Mouse (Mus musculus) left cerebral cortex, postnatal 4 days (tissue): ENCODE data around the gene Sel1l3. TPM values are rescaled to one million over a fixed set of nuclear protein-coding genes. Genes with fewer than 3 reads are reported as not detected.

ENCODE experiments used
- DNase-seq: peaks from one replicate; pipeline ENCODE4 v3.0.0-alpha.2; 2022
- intact Hi-C: fragments of 180-260 bp; cut with DNase I; formaldehyde crosslinking; loops from one replicate; pipeline ENCODE4 v1.15.1; 2025
- total RNA-seq, 2 experiments: library from RNA; stranded (reverse); gene quantifications; 2 replicates each; pipeline ENCODE4 v1.2.3; 2021

The Sel1l3 gene
- total RNA-seq, 2 experiments from 2014 or later = 51.9 to 60.8 TPM

DNA sequence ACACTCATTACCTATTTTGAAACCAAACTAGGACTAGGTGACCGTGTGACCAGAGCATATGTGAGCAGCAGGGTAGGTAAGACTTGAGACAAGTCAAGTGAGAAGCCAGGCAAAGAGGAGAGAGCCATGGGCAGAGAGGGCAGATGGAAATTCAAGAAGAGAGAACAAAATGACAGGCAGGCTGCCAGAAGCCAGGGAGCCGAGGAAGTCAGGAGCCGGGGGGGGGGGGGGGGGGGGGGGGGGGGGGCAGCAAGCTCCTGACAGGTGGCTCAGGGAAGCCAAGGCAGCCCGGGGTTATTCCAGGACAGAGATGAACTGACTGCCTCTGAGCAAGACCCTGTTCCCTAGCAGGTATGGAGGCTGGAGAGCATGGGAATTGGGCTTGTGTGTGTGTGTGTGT is 37.7 kb downstream of the Sel1l3 start:
- peak; percentile 78 for DNase-seq
- intact Hi-C loops = no loop called here

- DNase-seq = no peak
- intact Hi-C loops = no loop called here
These were observed 38.5 kb downstream of the Sel1l3 start for GRCm38 (mm10) chr5:53175195-53175594.

- no peak for DNase-seq
- intact Hi-C loops = no loop called here
These were observed 39.3 kb downstream of the Sel1l3 start for GRCm38 (mm10) chr5:53174461-53174860.

DNA sequence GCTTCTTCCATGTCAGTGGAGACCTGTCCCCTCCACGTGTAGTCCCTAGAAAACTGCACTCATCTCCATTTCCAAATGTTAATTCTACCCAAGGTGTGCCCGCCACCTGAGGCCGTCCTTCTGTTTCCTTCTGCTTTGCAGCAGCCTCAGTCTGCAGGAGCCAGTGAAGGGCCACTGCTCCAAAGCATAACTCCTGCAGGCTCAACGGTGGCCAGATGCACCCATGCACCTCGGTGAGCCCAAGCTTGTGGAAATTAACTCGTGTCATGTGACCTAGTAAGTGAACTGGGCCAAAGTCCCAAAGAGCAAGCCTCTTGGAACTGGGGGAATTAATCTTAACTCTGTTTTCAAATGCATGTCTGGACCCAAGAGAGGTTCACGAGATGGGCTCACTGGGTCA is 40.8 kb downstream of the Sel1l3 start:
- DNase-seq = no peak
- intact Hi-C loops = no loop called here

- intact Hi-C loops = no loop called here
- DNase-seq = no peak
These were observed 41.5 kb downstream of the Sel1l3 start for GRCm38 (mm10) chr5:53172256-53172636.

GRCm38 (mm10) chr5:53171611-53172255 is 42.0 kb downstream of the Sel1l3 start:
- DNase-seq = no peak

GRCm38 (mm10) chr5:53167564-53167963 is 46.2 kb downstream of the Sel1l3 start:
- intact Hi-C loops = no loop called here
- DNase-seq = no peak

More at GRCm38 (mm10) chr5:53171611-53172255, 42.0 kb downstream of the Sel1l3 start:
- intact Hi-C loops = no loop called here

DNA sequence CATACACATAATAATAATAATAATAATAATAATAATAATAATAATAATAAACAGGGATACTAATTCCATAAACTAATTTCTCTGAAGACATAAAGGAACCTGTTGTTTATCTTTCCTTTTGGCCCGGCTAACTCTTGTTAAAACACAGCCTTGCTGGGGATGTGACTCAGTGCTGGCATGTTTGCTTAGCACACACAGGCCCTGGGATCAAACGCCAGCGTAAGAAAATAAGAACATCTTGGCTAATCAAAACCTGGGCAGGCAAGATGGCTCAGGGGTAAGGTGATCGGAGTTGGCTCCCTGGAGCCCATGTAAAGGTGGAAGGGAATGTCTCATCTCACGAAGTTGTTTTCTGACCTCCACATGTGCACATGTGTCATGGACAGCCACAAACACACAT is 48.1 kb downstream of the Sel1l3 start:
- intact Hi-C loops = no loop called here
- DNase-seq = no peak

GRCm38 (mm10) chr5:53162436-53162835 is 51.3 kb downstream of the Sel1l3 start:
- peak; percentile 53 for DNase-seq
- intact Hi-C loops = no loop called here

GRCm38 (mm10) chr5:53161506-53162186 is 52.1 kb downstream of the Sel1l3 start:
- peak; percentile 85 for DNase-seq
- intact Hi-C loops = no loop called here

DNA sequence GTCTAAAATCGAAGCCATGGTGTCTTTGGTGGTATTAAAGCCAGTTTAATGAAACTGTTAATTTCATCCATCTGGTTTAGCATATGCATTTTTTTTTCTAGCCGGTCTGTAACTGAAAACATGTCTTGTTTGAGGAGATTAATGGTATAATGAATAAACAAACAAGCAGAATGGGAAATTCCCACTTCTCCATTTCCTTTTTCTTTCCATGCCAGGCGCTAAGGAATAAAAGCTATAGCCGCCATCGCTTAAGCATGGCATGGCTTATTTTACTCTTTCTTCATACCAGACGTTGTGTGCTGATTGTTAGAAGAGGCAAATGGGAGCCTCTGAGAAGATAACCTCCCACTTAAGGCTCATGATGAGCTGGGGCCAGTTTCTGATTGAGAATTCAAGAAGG is 53.5 kb downstream of the Sel1l3 start:
- intact Hi-C loops = no loop called here

DNA sequence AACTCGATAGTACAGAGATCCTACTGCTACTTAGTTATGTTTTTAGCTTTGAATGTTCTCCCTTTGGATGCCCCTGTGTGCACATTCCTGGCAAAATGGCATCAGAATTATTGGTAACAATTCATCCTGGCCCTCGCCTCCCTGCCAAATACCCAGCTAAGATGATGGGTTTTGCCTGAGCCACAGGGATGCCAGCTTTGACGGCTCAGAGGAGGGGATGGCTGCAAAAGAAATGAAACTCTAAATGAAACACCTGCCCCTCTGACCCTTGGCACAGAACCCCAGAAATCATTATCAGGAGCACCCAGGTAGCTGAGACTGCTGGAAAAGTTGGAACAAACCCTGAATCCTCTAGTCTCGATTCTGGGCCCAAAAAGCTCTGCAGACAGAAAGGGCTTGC is 54.1 kb downstream of the Sel1l3 start:
- intact Hi-C loops = no loop called here

More for the DNA sequence above, 53.5 kb downstream of the Sel1l3 start:
- no peak for DNase-seq

DNA sequence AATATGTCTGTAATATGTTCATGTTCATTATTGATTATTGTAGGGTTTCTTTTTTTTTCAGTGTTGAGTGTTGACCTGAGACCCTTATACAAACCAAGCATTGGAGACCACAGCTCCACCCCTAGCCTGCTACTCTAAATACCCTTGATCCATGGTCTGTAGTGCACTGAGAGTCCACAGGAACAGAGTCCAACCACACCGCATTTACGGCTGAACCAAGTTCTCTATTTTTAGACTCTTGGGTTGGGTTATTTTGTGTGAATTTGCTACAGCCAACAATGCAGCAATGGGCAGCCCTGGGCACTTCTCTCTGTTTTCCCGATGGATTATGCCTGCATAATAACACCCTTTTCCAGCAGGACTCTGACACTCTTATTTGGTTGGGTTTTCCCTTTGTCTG is 54.6 kb downstream of the Sel1l3 start:
- no peak for DNase-seq
- intact Hi-C loops = no loop called here

More for the DNA sequence above, 54.1 kb downstream of the Sel1l3 start:
- peak; percentile 36 for DNase-seq

- intact Hi-C loops = no loop called here
- DNase-seq = no peak
These were observed 57.6 kb downstream of the Sel1l3 start for GRCm38 (mm10) chr5:53155985-53156679.

DNA sequence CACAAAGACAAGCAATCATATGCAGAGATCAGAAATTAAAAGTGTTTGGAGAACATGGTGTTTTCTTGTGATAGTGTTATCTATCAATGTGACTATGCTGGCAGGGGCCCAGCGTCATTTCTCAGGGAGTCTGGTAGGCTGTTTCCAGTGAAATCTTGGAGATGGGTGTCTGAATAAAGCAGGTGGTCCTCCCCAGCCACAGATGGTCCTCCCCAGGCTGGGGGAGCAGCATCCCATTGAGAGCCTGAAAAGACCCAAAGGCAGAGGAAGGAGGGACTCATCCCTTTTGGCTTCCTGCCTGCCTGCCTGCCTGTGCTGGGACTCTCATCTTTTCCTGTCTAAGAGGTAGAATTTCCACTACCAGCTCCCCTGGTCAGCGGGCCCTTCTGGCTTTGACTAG is 59.2 kb downstream of the Sel1l3 start:
- DNase-seq = peak; percentile 50
- intact Hi-C loops = no loop called here

- no peak for DNase-seq
- intact Hi-C loops = no loop called here
These were observed 59.6 kb downstream of the Sel1l3 start for GRCm38 (mm10) chr5:53154078-53154477.

- intact Hi-C loops = no loop called here
- DNase-seq = no peak
These were observed 60.6 kb downstream of the Sel1l3 start for GRCm38 (mm10) chr5:53153144-53153543.

DNA sequence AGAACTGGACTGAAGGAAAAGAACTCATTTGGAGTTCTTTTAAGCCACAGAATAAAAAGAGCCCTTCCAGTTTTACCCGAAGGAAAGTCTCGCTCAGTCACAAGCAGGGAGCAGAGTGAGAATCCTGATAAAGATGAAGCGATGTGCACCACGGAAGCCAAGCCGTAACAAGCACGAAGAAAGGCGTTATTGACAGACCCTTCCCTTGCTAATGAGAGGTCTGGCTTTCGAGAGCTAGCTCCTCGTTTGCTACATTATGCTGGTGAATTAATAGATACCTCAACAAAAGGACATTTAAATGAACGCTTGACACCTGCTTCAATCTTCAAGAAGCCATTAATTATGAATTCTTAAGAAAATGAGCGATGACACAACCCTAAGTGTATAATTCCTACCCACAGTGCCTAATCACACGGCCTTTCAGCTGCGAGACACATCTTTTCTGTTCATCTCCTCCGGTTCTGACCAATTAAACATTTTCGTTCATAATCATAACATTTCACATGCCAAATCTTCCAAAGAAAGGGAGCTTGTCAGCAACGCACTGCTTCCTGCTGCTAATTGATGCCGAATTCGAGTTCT is 62.3 kb downstream of the Sel1l3 start:
- DNase-seq = no peak
- intact Hi-C loops = no loop called here

GRCm38 (mm10) chr5:53148960-53149685 is 64.6 kb downstream of the Sel1l3 start:
- intact Hi-C loops = no loop called here
- peak; percentile 83 for DNase-seq

DNA sequence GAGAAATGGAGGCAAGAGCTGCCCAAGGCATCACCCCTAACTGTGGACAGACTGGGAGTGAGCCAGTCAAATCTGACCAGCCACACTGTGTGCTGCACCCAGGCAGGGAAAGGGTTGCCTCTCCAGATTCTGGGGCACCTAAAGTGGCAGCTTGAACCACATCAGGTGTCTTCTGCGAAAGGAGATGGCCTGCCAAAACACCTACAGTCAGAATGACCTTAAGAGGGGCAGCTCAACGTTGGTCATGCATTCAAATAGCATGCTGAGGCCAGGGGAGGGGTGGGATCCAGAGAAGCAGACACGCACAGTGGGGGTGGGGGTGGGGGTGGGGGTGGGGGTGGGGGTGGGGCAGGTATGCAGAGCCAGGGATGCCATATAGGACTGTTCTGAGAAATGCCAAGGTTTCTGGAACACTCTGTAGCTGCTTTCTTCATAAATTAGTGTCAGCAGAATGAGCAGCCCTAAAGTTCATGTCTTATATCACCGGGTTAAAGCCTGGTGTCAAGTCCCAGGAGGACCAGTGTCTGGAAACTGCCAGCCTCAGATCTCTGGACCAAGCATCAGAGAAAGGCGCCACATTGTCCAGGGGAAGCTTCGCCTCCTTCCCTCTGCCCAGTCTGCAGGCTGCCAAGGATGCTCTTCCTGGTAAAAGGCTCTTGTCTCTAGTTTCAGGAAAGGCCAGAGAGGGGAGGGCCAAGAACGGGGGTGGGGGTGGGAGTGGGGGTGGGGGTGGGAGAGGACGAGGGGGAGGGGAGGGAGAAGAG is 65.4 kb downstream of the Sel1l3 start:
- intact Hi-C loops = no loop called here
- peak; percentile 40 for DNase-seq
